Mouse (Mus musculus) layer of hippocampus, postnatal 14 days (tissue): ENCODE results near the gene Cenph. TPM values are rescaled to one million over a fixed set of nuclear protein-coding genes. Genes with fewer than 3 reads are reported as not detected.
A peak's percentile ranks its signal among the peaks of the same experiment; 100 is the strongest.
"Not testable (repeated sequence)": the region's sequence is repeated elsewhere in the genome, so short reads cannot be mapped to it uniquely, and the experiment has no call there.

Experiments
- DNase-seq, 2 experiments: peaks; one replicate each; pipeline ENCODE4 v3.0.0; 2021 to 2022; ENCODE audit warnings: low spot score in 2 of 2, mixed read lengths in 1 of 2
- total RNA-seq, 2 experiments: library from RNA; stranded (reverse); gene quantifications; 2 replicates each; pipeline ENCODE4 v1.2.3; 2021

The Cenph gene
- total RNA-seq, 2 experiments from 2014 or later = 0.81 to 1.3 TPM

DNA sequence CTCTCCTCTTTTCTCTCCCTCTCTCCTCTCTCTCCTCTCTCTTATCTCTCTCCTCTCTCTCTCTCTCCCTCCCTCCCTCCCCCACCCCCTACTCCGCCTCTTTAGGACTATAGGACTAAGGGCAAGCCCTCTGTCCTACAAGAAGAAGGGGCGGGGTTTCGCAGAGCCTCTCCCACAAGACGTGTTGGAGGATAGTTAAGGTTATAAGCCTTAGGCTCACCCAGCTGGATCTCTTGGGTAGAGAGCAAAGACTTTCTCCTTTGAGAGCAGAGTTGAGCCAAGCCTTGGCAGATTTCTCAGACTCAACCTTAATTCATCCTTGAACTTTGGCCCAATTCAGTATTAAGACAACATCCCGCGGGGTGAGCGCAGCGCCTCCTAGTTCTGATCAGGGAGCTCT is 27.1 kb downstream of the Cenph start:
- no peak for DNase-seq

DNA sequence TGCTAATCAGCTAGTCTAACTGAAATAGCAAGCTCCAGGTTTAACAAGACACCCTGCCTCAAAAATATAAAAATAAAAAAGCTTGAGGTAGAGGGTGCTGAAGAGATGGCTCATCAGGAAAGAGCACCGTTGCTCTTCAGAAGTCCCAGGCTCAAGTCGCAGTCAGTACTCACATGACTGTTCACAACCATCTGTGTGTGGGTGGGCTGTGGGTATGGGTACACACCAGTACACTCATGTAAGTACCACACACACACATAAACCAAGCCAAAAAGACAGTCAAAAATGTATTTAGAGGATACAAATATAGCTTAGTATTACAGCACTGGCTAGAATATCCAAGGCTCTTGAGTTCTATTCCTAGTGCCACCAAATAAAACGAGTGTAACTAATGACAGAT is 29.6 kb downstream of the Cenph start:
- peak in 1 of 2 experiments; percentile 40 for DNase-seq

DNA sequence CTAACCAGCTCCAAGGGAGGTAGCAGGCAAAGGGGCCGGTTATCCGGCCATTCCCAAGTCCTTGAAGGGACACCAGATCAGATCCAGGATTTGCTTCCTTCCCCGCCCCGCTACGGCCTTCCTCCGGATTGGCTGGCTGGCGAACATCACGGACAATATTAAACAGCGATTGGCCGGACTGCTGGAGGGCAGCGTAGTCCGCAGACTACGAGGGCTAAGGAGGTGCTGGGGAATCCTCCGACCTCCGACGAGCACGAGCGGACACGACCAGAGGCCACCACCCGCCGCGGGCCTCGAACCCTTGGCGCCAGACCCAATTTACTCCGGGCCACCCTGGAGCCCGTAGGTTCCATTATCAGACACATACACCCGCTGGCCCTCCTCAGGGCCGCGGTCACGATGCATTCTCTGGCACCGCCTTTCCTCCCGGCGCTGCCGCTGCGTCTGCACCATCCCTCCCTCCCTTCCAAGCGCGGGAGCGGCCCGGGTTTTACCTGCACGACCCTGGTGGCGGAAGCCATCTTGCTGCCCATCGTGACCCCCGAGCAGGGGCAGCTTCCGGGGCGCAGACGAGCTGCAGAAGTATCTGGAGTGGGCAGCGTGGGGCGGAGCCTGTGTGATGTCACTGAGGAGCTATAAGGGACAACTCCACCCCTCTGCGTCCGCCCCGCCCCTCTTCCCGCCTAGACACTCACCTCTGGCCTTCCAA is 31.5 kb downstream of the Cenph start, which contains the start of gene Mrps36:
Mrps36 (minus strand) TSS at position 624 of the 709 bp plus-strand sequence.
- peak; percentile 87 to 92 for DNase-seq

DNA sequence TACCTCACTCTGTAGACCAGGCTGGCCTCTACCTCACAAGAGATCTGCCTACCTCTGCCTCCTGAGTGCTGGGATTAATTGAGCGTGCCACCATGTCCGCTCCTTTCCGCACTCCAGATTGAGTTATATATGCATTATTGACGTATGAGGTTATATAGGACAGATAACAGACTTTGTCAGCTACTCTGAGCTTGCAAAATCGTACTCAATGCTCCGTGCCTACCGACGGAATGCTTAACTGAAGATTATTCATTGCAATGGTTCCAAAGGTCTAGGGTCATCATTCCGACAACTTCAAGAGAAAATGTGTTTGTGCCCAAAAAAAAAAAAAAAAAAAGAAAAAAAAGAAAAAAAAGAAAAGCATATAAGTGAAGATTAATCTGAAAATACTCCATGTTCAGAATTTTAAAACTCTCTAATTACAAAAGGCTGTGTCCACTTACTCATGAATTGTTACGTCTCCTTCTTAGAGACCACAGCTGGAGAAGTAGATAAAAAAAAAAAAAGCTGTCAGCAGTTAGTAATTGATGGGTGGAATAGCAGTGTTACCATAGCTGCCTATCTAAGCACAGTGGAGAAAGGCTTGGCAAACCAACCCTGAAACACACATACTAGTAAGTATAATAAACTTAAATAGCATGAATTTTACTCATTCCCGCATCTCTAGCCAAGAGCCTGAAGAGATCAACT is 32.2 kb downstream of the Cenph start:
- no peak for DNase-seq

DNA sequence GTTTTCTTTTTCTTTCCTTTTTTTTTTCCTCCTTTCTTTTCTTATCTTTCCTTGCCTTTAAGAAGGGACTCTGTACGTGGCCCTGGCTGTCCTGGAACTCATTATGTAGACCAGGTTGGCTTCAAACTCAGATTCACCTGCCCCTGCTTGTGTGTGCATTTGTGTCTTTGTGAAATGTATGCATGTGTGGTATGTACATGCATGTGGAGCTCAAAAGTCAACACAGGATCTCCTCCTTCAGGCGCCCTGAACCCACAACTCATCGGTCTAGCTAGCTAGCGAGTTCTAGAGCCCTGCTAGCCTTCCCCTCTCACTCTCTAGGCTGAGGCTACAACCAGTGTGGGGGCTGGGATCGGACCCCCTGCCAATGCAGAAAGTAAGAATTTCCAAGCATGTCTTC is 32.9 kb downstream of the Cenph start:
- DNase-seq = no peak

DNA sequence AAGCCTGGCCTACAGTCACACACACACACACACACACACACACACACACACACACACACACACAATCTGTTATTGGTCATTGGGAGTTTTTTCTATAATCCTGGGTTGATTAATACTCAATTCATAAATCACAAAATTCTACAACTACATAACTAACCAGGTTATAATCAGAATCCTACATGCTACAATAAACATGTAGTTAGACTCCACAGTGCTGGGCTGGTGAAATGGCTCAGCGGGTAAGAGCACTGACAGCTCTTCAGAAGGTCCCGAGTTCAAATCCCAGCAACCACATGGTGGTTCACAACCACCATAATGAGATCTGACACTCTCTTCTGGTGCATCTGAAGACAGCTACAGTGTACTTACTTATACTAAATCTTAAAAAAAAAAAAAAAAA is 42.9 kb downstream of the Cenph start:
- DNase-seq = no peak

DNA sequence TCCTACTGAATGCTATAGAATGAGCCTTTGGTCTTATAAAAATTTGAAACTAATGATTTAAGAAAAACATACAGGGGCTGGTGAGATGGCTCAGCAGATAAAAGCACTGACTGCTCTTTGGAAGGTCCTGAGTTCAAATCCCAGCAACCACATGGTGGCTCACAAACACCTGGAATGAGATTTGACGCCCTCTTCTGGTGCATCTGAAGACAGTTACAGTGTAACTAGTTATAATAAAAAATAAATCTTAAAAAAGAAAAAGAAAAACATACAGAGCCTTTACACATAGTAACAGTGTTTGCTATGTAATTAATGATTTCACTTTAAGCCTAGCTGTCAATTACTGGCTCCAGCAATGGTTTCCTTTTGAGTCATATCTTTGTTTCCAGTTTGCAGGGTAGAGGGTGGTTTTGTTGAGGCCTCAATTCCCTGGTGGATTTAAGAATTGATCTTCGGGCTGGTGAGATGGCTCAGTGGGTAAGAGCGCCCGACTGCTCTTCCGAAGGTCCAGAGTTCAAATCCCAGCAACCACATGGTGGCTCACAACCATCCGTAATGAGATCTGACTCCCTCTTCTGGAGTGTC is 44.1 kb downstream of the Cenph start:
- DNase-seq = not testable (repeated sequence)

DNA sequence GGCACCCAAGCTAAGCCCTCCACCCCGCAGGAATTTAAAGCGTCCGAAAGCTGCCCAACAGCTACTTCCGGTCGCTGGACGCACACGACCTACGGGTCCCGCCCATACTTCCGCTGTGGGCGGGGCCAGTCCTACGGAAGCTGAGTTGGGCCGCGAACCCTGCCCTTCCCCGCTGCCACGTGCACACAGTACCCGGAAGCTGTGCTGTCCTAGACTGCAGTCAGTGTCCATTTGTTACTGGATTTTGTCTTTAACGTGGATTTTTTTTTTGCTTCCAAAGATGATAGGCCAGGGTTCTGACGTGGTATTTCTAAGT is 44.9 kb downstream of the Cenph start, which contains the start of gene Cdk7:
Cdk7 (minus strand) TSS at position 79 of the 316 bp plus-strand sequence.
- peak; percentile 85 to 93 for DNase-seq

DNA sequence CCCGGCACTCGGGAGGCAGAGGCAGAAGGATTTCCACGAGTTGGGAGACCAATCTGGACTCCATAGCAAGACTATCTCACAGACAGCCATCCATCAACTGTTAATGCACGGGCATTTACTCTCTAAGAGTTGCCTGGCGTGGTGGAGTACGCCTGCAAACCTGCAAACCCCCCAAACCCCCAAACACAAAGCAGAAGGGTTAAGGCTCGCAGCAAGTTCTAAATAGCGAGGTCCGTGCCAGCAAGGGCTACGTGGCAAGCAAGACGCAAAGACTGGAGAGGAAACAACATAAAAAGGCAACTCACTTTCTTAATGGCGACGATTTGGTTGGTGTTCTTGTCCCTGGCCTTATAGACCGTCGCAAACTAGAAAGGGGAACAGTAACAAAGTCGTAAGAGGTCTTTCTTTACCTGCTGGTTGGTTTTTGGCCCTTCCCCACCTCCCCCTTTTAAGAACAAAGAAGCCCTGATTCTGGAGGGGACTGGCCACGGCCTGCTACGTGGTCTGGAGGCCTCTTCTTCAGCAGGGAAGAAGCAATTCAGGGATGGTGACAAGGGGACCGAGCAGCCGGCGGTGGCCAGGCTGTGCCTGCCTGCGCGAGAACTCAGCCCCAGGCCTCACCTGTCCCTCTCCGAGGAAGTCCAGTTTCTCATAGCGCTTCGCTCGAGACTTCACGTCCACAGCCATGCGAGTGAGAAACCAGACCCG is 45.4 kb downstream of the Cenph start:
- peak in 1 of 2 experiments; percentile 29 for DNase-seq

DNA sequence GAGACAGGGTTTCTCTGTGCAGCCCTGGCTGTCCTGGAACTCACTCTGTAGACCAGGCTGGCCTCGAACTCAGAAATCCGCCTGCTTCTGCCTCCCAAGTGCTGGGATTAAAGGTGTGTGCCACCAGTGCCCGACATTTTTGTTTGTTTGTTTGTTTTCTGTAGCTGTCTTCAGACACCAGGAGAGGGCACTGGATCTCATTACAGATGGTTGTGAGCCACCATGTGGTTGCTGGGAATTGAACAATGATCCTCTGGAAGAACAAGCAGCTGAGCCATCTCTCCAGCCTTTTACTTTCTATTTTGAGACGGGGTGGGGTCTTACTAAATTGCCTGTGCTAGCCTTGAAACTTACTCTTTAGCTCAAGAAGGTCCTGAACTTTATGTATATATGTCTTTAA is 47.2 kb downstream of the Cenph start:
- not testable (repeated sequence) for DNase-seq

DNA sequence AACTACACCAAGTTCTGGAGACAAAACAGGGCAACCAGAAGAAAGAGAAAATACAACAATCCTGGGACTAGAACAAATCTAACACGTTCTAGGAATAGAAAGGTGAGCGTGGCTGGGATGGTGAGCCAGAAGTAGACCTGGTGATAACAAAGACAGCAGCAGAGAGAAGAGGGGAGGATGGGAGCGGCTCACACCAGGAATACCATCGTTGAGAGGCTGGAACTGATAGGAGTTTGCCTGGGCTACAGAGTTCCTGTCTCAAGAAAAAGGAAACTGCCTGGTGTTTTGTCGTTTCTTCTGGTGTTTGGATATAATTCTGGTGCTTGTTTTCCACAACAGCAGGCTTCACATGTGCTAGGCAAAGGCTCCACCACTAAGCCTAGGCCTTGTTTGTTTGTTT is 47.6 kb downstream of the Cenph start:
- DNase-seq = no peak

DNA sequence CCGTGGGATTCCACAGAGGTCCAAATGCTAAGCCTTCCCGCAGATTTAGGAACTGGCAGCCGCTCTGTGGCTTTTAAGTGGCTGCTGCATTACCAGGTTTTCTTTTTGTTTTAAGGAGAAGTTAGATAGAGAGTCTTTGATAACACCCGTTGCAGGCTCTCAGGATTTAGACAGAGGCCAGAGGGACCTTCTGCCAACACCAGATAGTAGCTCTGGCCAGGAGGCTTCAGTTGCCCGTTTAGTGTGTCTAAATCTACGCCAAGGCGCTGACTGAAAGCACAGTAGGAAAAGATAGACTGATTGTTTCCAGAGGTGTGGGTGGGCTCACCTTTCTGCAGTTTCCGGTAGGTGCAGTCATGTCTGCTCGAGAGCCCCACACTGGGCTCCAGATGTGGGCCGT is 50.5 kb downstream of the Cenph start:
- DNase-seq = no peak

DNA sequence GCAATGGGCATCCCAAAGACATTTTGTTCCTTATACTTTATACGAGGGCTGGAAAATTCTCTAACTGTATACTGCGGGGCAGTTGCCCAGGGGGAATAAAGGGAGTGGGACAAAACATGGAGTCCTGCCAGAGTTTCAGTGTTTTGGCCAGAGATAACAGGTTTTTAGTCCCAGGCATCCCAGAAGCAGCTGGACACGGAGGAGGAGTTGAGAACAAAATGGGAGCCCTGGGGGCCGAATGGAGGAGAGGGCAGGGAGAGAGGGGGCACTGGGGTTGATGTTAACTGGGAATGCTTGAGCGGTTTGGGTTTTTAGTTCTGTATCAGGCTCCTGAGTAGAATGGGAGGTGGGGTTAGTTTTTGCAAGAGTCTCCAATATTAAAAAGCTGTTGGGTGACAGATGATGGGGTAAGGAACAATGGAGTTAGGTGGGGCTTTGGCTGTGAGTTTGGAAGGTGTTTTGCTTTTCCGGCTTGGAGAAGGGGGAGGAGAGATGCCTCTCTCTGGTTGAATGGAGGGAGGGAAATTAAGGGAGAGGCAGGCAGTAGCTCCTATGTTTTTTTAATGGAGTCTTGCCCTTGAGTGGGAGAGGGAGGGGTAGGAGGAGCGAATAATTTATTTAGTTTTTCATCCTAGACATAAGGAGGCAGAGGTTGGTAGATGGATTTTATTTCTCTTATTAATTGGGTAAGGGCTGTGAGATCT is 51.5 kb downstream of the Cenph start:
- DNase-seq = peak in 1 of 2 experiments; percentile 34

DNA sequence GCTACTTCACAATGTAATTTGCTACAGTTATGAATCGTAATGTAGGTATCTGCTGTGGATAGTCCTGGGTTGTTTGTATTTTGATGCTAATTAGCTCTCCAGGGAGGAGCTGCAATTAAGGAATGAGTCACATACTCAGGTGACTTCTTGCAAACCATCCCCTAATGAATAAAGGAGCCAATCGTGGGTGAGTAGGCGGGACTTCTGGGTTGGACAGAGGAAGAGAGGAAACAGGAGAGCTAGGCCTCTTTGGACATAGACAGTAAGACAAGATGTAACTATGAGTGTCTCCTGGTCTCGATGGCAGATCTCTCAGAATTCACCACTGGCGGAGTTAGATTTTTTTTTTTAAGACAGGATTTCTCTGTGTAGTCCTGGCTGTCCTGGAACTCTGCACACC is 54.0 kb downstream of the Cenph start:
- no peak for DNase-seq

DNA sequence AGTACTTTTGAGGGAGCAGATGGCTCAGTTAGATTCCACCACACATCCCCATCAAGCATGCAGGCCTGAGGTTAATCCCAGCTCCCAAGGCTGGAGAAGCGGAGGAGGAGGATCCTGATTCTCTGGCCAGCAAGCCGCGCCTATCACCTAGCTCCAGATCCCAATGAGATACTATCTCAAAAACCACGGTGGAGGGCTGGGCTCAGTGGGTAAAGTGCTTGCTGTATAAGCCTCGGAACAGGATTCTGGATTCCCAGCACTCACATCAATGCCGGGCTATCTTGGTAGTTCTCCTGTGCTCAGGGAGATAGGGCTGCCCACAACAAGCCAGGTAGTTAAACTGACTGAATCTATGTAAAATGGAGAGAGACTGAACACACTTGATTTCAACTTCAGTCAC is 60.2 kb downstream of the Cenph start:
- no peak for DNase-seq

Other genes with a start within 250 kb of the Cenph start
- gene Ocln, start 223.2 kb downstream of the Cenph start, total RNA-seq = 10 to 100 TPM; 11.9 to 16.4 TPM
- gene Marveld2, start 158.9 kb downstream of the Cenph start, total RNA-seq = 1 to 10 TPM; 1.7 to 2.0 TPM
- 10 to 100 TPM; 91.5 to 100.0 TPM for gene Ak6, start 124.9 kb downstream of the Cenph start, total RNA-seq
- 10 to 100 TPM; 12.0 to 13.2 TPM for gene Rad17, start 124.8 kb downstream of the Cenph start, total RNA-seq
- gene Taf9, start 124.3 kb downstream of the Cenph start, total RNA-seq = 10 to 100 TPM; 23.6 to 26.5 TPM
- gene Ccdc125, start 106.2 kb downstream of the Cenph start, total RNA-seq = under 1 TPM; 0.36 to 0.53 TPM
- 10 to 100 TPM; 35.7 to 37.0 TPM for gene Cdk7, start 45.0 kb downstream of the Cenph start, total RNA-seq
- 10 to 100 TPM; 49.0 to 58.9 TPM for gene Mrps36, start 31.2 kb downstream of the Cenph start, total RNA-seq
- 1 to 10 TPM; 3.5 to 3.6 TPM for gene Ccnb1, start 10.7 kb upstream of the Cenph start, total RNA-seq
- 10 to 100 TPM; 35.3 to 37.4 TPM for gene Slc30a5, start 57.5 kb upstream of the Cenph start, total RNA-seq